Mouse (Mus musculus) megakaryocyte, embryonic 14.5 days (primary cell): ENCODE measurements around the gene Ecm2.

Source experiments
- FLI1 ChIP-seq: IDR thresholded peaks from 2 replicates; pipeline ENCODE4 v1.6.1; 2012; ENCODE audit warnings: low read length, inconsistent platforms, mixed read lengths
- GATA1 ChIP-seq: IDR thresholded peaks from 3 replicates; pipeline ENCODE4 v1.6.1; 2012; ENCODE audit warnings: mixed read lengths, low read length, inconsistent platforms, borderline replicate concordance

- TF ChIP-seq GATA1: no peak
- no peak for TF ChIP-seq FLI1
Measured at GRCm38 (mm10) chr13:49559185-49559584, 54.6 kb downstream of the Ecm2 start.
